Mouse (Mus musculus): ENCODE data around the gene Eid2b.

DNA sequence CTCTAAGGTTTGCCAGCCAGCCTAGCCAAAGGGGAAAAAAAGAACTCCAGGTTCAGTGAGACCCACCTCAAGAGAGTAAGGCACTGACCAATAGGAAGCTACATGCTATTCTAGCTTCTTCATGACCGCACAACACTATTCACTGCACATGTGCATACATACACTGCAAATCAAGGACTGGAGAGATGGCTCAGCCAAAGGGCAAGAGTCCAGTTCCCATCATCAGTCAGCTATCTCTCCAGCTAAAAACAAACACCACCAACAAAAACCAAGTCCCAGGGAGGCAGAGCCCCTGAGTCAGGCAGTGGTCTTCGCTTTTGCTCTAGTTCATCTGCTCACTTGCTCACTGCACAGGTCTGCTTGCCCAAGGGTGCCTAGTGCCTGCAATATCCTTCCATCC, 50.7 kb downstream of the Eid2b start:
- TF ChIP-seq GATA1 (IDR thresholded peaks at IDR 0.05; ENCODE audit: borderline replicate concordance, low read length) (no peak), FLI1 (IDR thresholded peaks at IDR 0.05; ENCODE audit: low read length) (no peak)

Measured in megakaryocyte, embryonic 14.5 days (primary cell).